Mouse (Mus musculus) G1E (cell line): ENCODE results near the gene Snai1. TPM values are rescaled to one million over a fixed set of nuclear protein-coding genes. Genes with fewer than 3 reads are reported as not detected.
A peak's percentile ranks its signal among the peaks of the same experiment; 100 is the strongest.

Experiments used
- ATAC-seq: 2 replicates; pipeline ENCODE4 v1.8.0; 2016; ENCODE audit warnings: mild to moderate bottlenecking; ENCODE audit not compliant: insufficient number of reproducible peaks, poor library complexity, low FRiP score, severe bottlenecking; ENCODE audit errors: extremely low read depth
- DNase-seq: peaks from one replicate; pipeline ENCODE4 v3.0.0; 2012; ENCODE audit warnings: low spot score
- H3K27me3 ChIP-seq: 2 replicates; pipeline ENCODE4 v1.6.1; 2012; ENCODE audit warnings: mild to moderate bottlenecking, low read length, inconsistent platforms; ENCODE audit not compliant: insufficient read depth
- H3K36me3 ChIP-seq: replicated peaks from 2 replicates; pipeline ENCODE3; 2012; ENCODE audit warnings: mild to moderate bottlenecking, inconsistent platforms
- H3K4me1 ChIP-seq: 2 replicates; pipeline ENCODE4 v1.6.1; 2012; ENCODE audit warnings: low read depth, low read length, inconsistent platforms, mixed read lengths; ENCODE audit not compliant: insufficient read depth
- H3K4me3 ChIP-seq: 2 replicates; pipeline ENCODE4 v1.5.1; 2012; ENCODE audit warnings: low read depth, mild to moderate bottlenecking, inconsistent platforms, low read length, moderate library complexity, mixed read lengths
- H3K9me3 ChIP-seq: replicated peaks from 2 replicates; pipeline ENCODE4 v1.6.1; 2012; ENCODE audit warnings: inconsistent platforms
- CTCF ChIP-seq: IDR thresholded peaks from 2 replicates; pipeline ENCODE4 v1.5.1; 2012; ENCODE audit warnings: low read depth, low read length, inconsistent platforms, mixed read lengths
- GATA1 ChIP-seq: IDR thresholded peaks from 2 replicates; pipeline ENCODE4 v1.6.1; 2012; ENCODE audit warnings: borderline replicate concordance, low read length, inconsistent platforms, mixed read lengths
- GATA2 ChIP-seq: IDR thresholded peaks from 2 replicates; pipeline ENCODE4 v1.6.1; 2012; ENCODE audit warnings: low read depth, low read length, inconsistent platforms, borderline replicate concordance
- POLR2AphosphoS5 ChIP-seq: IDR thresholded peaks from 2 replicates; pipeline ENCODE4 v1.6.1; 2012; ENCODE audit warnings: low read depth, low read length, inconsistent platforms; ENCODE audit not compliant: insufficient replicate concordance
- TAL1 ChIP-seq: conservative IDR thresholded peaks from 2 replicates; pipeline ENCODE4 v1.6.1; 2012; ENCODE audit warnings: low read depth, low read length, inconsistent platforms, mixed read lengths
- polyA plus RNA-seq: library from polyadenylated mRNA; stranded (reverse); fragments of >175 nt; gene quantifications from 2 replicates; pipeline ENCODE4 v1.2.3, GENCODE M21; 2012
- total RNA-seq, 2 experiments: library from RNA; stranded (forward) in 1 of 2; stranded (reverse) in 1 of 2; fragments of 200-1000 nt in 1 of 2; fragments of >200 nt in 1 of 2; fragmentation: Nextera tagmentation in 1 of 2; gene quantifications; 2 replicates each; pipeline ENCODE4 v1.2.3; 2014 to 2017

The Snai1 gene
- total and polyA plus RNA-seq, 3 experiments, result not detected

DNA sequence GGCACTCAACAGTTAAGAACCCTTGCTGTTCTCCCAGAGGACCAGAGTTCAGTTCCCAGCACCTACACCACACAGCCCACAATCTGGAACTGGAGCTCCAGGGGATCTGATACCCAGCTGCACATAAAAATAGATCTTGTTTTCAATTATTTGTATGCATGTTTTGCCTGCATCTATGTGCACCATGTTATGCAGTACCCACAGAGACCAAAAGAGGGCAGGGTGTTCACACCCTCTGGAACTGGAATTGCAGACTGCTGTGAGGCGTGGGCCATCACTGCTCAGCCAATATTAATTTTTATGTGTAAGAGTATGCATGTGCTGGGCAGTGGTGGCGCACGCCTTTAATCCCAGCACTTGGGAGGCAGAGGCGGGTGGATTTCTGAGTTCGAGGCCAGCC is 40.7 kb upstream of the Snai1 start:
- Histone ChIP-seq H3K4me3 (no peak overlapping the region), H3K4me1 (peaks cover 20% of the 10 kb centered on the region), H3K36me3 (peaks cover 29% of the 10 kb centered on the region), H3K27me3 (no peaks in the 10 kb centered on the region), H3K9me3 (no peaks in the 10 kb centered on the region)
- DNase-seq (no peak), ATAC-seq (0 out of 2 replicates have a peak, but pooled peaks have one; percentile 30)
- TF ChIP-seq CTCF (peak; percentile 48), GATA2 (no peak)

DNA sequence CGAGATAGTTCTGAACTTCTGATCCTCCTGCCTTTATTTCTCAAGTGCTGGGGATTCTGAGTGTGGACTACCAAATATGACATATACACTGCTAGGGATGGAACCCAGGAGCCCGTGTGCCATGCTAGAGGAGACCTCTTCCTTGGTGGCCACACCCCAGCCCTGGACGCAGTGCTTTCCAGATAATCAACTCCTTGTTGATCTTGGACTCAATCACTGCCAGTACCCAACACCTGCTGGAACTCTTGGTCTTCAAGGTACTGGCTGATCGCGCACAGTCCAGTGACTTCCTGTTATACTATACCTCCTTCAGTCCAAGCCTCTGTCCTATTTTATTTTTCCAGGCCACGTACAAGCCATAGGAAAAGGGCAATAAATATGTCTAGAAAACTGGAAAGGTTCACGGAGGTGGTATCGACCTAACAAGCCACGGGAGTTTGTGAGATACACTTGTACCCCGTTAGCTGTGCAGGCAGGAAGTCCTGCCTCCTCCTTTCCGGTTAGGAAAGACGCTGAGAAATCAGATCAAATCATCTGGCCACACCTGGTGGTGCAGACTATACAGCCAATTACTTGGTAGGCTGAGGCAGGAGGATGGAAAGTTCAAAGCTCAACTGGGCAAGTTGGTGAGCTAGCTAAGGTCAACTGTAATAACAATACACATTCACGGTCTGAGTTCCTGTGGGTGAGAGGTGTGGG is 35.3 kb upstream of the Snai1 start:
- no peak for DNase-seq
- Histone ChIP-seq H3K4me1 (peaks cover 50% of the 10 kb centered on the region), H3K27me3 (no peaks in the 10 kb centered on the region)

DNA sequence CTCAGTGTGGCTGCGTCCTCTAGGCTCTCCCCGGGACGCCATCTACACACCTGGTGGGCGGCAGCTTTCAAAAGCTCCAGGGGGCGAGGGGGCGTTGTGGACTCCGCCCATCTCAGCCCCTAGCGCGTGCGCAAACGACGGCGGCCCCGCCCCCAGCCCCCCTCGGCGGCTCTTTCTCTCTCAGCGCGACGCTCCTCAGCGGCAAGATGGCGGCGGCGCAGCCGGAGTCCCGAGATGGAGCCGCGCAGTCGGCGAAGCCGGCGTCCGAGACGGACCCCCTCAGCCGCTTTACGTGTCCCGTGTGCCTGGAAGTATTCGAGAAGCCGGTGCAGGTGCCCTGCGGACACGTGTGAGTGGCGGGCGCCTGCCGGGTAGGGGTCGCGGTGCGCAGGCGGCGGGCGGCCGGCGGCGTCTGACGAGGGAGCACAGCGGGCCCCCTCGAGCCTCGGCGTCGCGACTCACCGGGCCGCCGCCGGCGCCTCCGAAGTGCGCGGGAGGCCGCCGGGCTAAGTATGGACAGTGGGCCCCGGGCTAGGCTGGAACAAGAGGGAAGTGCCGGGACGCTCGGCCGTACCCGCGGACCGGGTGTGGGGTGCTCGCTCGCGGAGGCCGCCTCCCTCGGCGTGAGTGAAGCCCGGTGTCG is 34.6 kb upstream of the Snai1 start:
- no peak for TF ChIP-seq TAL1
- TF ChIP-seq CTCF, result no peak
- no peak for TF ChIP-seq GATA2
- no peak for TF ChIP-seq POLR2AphosphoS5
- TF ChIP-seq GATA1, result no peak
- ATAC-seq (peak; percentile 60), DNase-seq (peak; percentile 80)
- H3K36me3 ChIP-seq, result peaks cover 43% of the 10 kb centered on the region
- H3K4me1 ChIP-seq, result peaks cover 52% of the 10 kb centered on the region
- no peaks in the 10 kb centered on the region for H3K9me3 ChIP-seq
- no peaks in the 10 kb centered on the region for H3K27me3 ChIP-seq
- H3K4me3 ChIP-seq, result peak overlapping the region; percentile 93

More for the DNA sequence above, 35.3 kb upstream of the Snai1 start:
- peak; percentile 32 for ATAC-seq
- TF ChIP-seq TAL1, result no peak
- no peak for TF ChIP-seq POLR2AphosphoS5
- TF ChIP-seq GATA1, result no peak
- no peak for TF ChIP-seq CTCF
- no peak for TF ChIP-seq GATA2
- H3K9me3 ChIP-seq, result no peaks in the 10 kb centered on the region
- H3K36me3 ChIP-seq, result peaks cover 38% of the 10 kb centered on the region
- H3K4me3 ChIP-seq, result peak overlapping the region; percentile 93

DNA sequence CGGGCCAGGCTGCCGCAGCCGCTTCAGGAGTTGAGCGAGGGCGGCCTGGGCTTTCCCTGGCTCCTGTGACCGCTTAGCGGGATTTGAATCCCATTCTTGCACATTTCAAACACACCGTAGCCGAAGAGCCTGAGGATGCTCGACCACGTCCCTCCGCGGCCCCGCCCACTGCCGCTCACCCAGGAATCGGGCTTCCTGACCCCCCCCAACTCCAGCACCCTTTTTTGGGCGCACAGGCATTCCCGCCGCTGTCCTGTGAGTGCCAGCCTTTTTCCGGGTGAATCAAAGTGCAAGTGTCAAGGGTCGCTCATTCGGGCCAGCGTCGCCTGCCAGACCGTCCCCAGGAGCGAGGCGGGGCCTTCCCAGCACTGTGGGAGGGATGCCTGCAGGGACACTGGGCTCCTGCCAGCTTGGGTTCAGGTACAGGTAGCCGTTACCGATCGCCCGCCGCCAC is 34.1 kb upstream of the Snai1 start:
- Histone ChIP-seq H3K4me3 (peak overlapping the region; percentile 93), H3K4me1 (peaks cover 50% of the 10 kb centered on the region), H3K9me3 (no peaks in the 10 kb centered on the region), H3K36me3 (peaks cover 49% of the 10 kb centered on the region), H3K27me3 (no peaks in the 10 kb centered on the region)
- DNase-seq (peak; percentile 39), ATAC-seq (no peak)
- no peak for TF ChIP-seq GATA1
- no peak for TF ChIP-seq GATA2
- TF ChIP-seq CTCF, result no peak
- no peak for TF ChIP-seq POLR2AphosphoS5
- no peak for TF ChIP-seq TAL1

DNA sequence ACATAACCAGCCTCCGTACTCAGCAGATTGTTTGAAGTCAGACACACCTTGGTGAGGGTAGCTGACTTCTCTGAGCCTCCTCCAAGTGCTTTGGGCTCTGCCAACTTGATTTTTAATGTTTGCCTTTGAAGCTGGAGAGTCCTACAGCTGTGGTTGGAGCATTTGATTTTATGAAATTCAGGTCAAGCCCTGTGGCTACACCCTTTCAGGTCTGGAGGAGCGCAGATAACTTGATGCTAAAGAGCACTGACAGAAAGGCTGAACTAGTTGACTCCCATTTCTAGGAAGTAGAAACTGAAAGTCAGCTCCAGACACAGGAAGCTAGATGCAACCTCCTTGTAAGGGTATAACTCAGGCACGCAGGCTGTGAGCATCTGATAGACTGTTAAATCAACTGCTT is 32.9 kb upstream of the Snai1 start:
- peaks cover 54% of the 10 kb centered on the region for H3K4me1 ChIP-seq
- H3K9me3 ChIP-seq, result no peaks in the 10 kb centered on the region
- no peak for TF ChIP-seq CTCF
- H3K4me3 ChIP-seq, result peak overlapping the region; percentile 50; the same call in 1 of the 2 replicates
- H3K27me3 ChIP-seq, result no peaks in the 10 kb centered on the region
- DNase-seq (peak; percentile 40), ATAC-seq (peak; percentile 67)
- peaks cover 57% of the 10 kb centered on the region for H3K36me3 ChIP-seq

DNA sequence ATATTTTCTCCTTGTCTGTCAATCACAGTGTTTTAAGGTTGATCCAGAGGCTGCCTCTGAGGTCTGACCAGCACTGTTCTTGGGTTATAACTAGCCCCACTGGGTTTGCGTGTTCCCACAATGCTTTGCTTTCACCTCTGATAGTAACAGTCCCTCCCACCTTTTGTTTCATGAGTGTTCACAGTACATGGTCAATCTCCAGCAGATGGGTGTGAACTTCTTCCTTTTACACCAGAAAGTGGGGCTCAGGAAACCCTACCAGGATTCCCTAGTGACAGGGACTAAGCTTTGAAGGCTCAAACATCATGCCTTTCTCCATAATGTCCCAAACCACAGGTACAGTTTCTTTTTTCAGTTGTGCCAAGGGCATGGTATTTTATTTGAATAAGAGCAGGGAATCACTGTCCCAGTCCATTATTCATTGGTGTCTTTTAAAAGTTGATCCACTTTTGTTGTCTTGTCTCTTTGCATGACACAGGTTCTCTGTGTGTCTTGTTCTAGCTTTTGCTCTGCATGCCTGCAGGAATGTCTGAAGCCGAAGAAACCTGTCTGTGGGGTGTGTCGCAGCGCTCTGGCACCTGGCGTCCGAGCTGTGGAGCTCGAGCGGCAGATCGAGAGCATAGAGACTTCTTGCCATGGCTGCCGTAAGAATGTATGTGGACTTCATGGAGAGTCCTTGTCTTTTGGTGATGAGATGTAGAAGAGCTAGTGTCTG is 31.3 kb upstream of the Snai1 start:
- H3K4me1 ChIP-seq, result peaks cover 61% of the 10 kb centered on the region
- no peak for ATAC-seq
- DNase-seq, result no peak
- peaks cover 73% of the 10 kb centered on the region for H3K36me3 ChIP-seq
- H3K4me3 ChIP-seq, result no peak overlapping the region
- TF ChIP-seq GATA2 (no peak), CTCF (no peak), TAL1 (no peak), POLR2AphosphoS5 (no peak), GATA1 (no peak)
- no peaks in the 10 kb centered on the region for H3K27me3 ChIP-seq
- H3K9me3 ChIP-seq, result no peaks in the 10 kb centered on the region
